Mouse (Mus musculus) testis, adult 2 months (tissue): ENCODE measurements around the gene Tpbgl. TPM values are rescaled to one million over a fixed set of nuclear protein-coding genes. Genes with fewer than 3 reads are reported as not detected.

ENCODE experiments used
- H3K27ac ChIP-seq: fragments of 200-500 bp; 2 replicates; pipeline ENCODE4 v1.5.1; 2012; ENCODE audit warnings: low read depth, low read length; ENCODE audit not compliant: control insufficient read depth, insufficient read depth
- H3K27me3 ChIP-seq: fragments of 200-500 bp; 2 replicates; pipeline ENCODE4 v1.6.1; 2012; ENCODE audit warnings: mild to moderate bottlenecking, low read length, moderate library complexity; ENCODE audit not compliant: control insufficient read depth, insufficient read depth
- H3K36me3 ChIP-seq: fragments of 200-500 bp; 2 replicates; pipeline ENCODE4 v1.6.1; 2012; ENCODE audit warnings: mild to moderate bottlenecking, low read length; ENCODE audit not compliant: control insufficient read depth, insufficient read depth
- H3K4me1 ChIP-seq: fragments of 200-500 bp; 2 replicates; pipeline ENCODE4 v1.6.1; 2012; ENCODE audit warnings: low read length; ENCODE audit not compliant: control insufficient read depth, insufficient read depth
- H3K4me3 ChIP-seq: fragments of 200-500 bp; 2 replicates; pipeline ENCODE4 v1.5.1; 2012; ENCODE audit warnings: low read depth, mild to moderate bottlenecking, low read length, moderate library complexity, mixed read lengths; ENCODE audit not compliant: control insufficient read depth
- CTCF ChIP-seq: fragments of 200-500 bp; IDR thresholded peaks from 2 replicates; pipeline ENCODE4 v1.5.1; 2012; ENCODE audit warnings: low read depth, mild to moderate bottlenecking, inconsistent platforms, low read length, moderate library complexity; ENCODE audit not compliant: control insufficient read depth, insufficient read depth, insufficient replicate concordance
- POLR2A ChIP-seq: fragments of 200-500 bp; IDR thresholded peaks from 2 replicates; pipeline ENCODE4 v1.6.1; 2012; ENCODE audit warnings: low read depth, mild to moderate bottlenecking, inconsistent platforms, low read length, moderate library complexity; ENCODE audit not compliant: control insufficient read depth
- polyA plus RNA-seq: library from polyadenylated mRNA; depleted of rRNA; stranded (reverse); fragments of >200 nt; gene quantifications from 2 replicates; pipeline ENCODE4 v1.2.3, GENCODE M21; 2012; rRNA removed

Tpbgl gene
- polyA plus RNA-seq: 10.3 and 14.6 TPM in 2 replicates

GRCm38 (mm10) chr7:99626376-99627270 lies at the start of gene Tpbgl:
Gene Tpbgl (minus strand): TSS chr7:99627103.
- TF ChIP-seq CTCF: no peak
- no peak; the same call in 1 of the 2 replicates for TF ChIP-seq POLR2A
- Histone ChIP-seq H3K27me3 (no peaks in the 10 kb centered on the region), H3K4me1 (peaks cover 12% of the 10 kb centered on the region), H3K4me3 (peak within 1 kb of the TSS; percentile 63), H3K36me3 (no peaks in the 10 kb centered on the region), H3K27ac (0 out of 2 replicates have a peak within 1 kb of the TSS, but pooled peaks have one; percentile 11)

GRCm38 (mm10) chr7:99674890-99675289 lies 48.0 kb upstream of the Tpbgl start:
- H3K27me3 ChIP-seq: no peaks in the 10 kb centered on the region
- no peak overlapping the region for H3K27ac ChIP-seq
- TF ChIP-seq POLR2A (no peak), CTCF (no peak)
- no peak overlapping the region for H3K4me3 ChIP-seq
- H3K36me3 ChIP-seq: no peaks in the 10 kb centered on the region
- no peaks in the 10 kb centered on the region for H3K4me1 ChIP-seq

GRCm38 (mm10) chr7:99674209-99674608 lies 47.3 kb upstream of the Tpbgl start:
- Histone ChIP-seq H3K4me3 (no peak overlapping the region), H3K27me3 (no peaks in the 10 kb centered on the region), H3K36me3 (no peaks in the 10 kb centered on the region), H3K27ac (no peak overlapping the region), H3K4me1 (no peaks in the 10 kb centered on the region)
- TF ChIP-seq CTCF (no peak), POLR2A (no peak)

- TF ChIP-seq POLR2A: no peak
- TF ChIP-seq CTCF: no peak
- H3K4me3 ChIP-seq: no peak overlapping the region
- no peak overlapping the region for H3K27ac ChIP-seq
- H3K4me1 ChIP-seq: no peaks in the 10 kb centered on the region
- H3K36me3 ChIP-seq: no peaks in the 10 kb centered on the region
- no peaks in the 10 kb centered on the region for H3K27me3 ChIP-seq
These were observed 46.3 kb upstream of the Tpbgl start for GRCm38 (mm10) chr7:99673188-99673587.

- Histone ChIP-seq H3K4me3 (no peak overlapping the region), H3K27me3 (no peaks in the 10 kb centered on the region), H3K27ac (no peak overlapping the region), H3K4me1 (no peaks in the 10 kb centered on the region), H3K36me3 (no peaks in the 10 kb centered on the region)
- TF ChIP-seq POLR2A: no peak
These were observed 44.9 kb upstream of the Tpbgl start for GRCm38 (mm10) chr7:99671544-99672435.

GRCm38 (mm10) chr7:99670915-99671314 lies 44.0 kb upstream of the Tpbgl start:
- H3K36me3 ChIP-seq: no peaks in the 10 kb centered on the region
- H3K4me1 ChIP-seq: no peaks in the 10 kb centered on the region; the same call in 1 of the 2 replicates
- H3K4me3 ChIP-seq: no peak overlapping the region
- H3K27ac ChIP-seq: no peak overlapping the region
- no peaks in the 10 kb centered on the region for H3K27me3 ChIP-seq
- TF ChIP-seq CTCF (no peak), POLR2A (no peak)

- H3K27me3 ChIP-seq: no peaks in the 10 kb centered on the region
- no peak overlapping the region for H3K4me3 ChIP-seq
- no peak overlapping the region for H3K27ac ChIP-seq
These were observed 41.9 kb upstream of the Tpbgl start for GRCm38 (mm10) chr7:99668802-99669201.

More at GRCm38 (mm10) chr7:99668802-99669201, 41.9 kb upstream of the Tpbgl start:
- H3K36me3 ChIP-seq: no peaks in the 10 kb centered on the region
- H3K4me1 ChIP-seq: peaks cover 10% of the 10 kb centered on the region
- TF ChIP-seq CTCF (no peak), POLR2A (no peak)
